Comparison of ENCODE assay signal across 32 mouse cellular contexts in genomic region chr4:133412096-133412495, GRCm38 (mm10). TPM values are rescaled to one million over a fixed set of nuclear protein-coding genes. Genes with fewer than 3 reads are reported as not detected.
A peak's percentile ranks its signal among the peaks of the same experiment; 100 is the strongest.
DNase-seq lines count a peak whose midpoint lies in the region; ATAC-seq and TF ChIP-seq lines count a peak whose summit lies in the region.
"Had no signal": no experiment of that assay in that cellular context is flagged by ENCODE, and none has a peak within 500 bp of the region (broad histone marks: within the 10 kb centered on the region; RNA-seq: fewer than 3 reads in every experiment).

No protein-coding gene starts in this region.

- H3K27me3 ChIP-seq in megakaryocyte, embryonic 14.5 days (replicated peaks): no peaks in the 10 kb centered on the region
- H3K27me3 ChIP-seq in CH12.LX (replicated peaks): no peaks in the 10 kb centered on the region
- H3K27me3 ChIP-seq in heart, embryonic 12.5 days (replicated peaks): no peaks in the 10 kb centered on the region
- H3K27me3 ChIP-seq: embryonic facial prominence, embryonic 13.5 days; forebrain, embryonic 15.5 days; heart, embryonic 13.5 days; limb, embryonic 12.5 days; stomach, embryonic 15.5 days had no signal

- no peak for TF ChIP-seq EP300 in CH12.LX (IDR thresholded peaks at IDR 0.05; ENCODE audit: low read length)

- WGBS in bone marrow, adult 2 months: 81% methylated on average over 14 of the region's 14 CpGs
- 86% methylated on average over 14 of the region's 14 CpGs for WGBS in heart, embryonic 12.5 days

- no peaks in the 10 kb centered on the region for H3K79me2 ChIP-seq in CH12.LX (replicated peaks; ENCODE audit: control insufficient read depth, extremely low read depth, insufficient read depth, poor library complexity, severe bottlenecking)

- no peak for TF ChIP-seq RAD21 in CH12.LX (IDR thresholded peaks at IDR 0.05; ENCODE audit: low read depth, low read length)

- H3K9me3 ChIP-seq in megakaryocyte, embryonic 14.5 days: no peaks in the 10 kb centered on the region
- no peaks in the 10 kb centered on the region for H3K9me3 ChIP-seq in CH12.LX (replicated peaks; ENCODE audit: low read length)
- no peaks in the 10 kb centered on the region for H3K9me3 ChIP-seq in heart, embryonic 12.5 days (replicated peaks)
- H3K9me3 ChIP-seq: embryonic facial prominence, embryonic 13.5 days; forebrain, embryonic 10.5 days; forebrain, embryonic 15.5 days; heart, embryonic 13.5 days; limb, embryonic 12.5 days; stomach, embryonic 15.5 days had no signal

- DNase-seq in CH12.LX (ENCODE audit: extremely low read depth): peak; percentile 41
- DNase-seq in adrenal gland, adult 2 months: no peak
- no peak for DNase-seq in left cerebral cortex, adult 18-20 months (ENCODE audit: low spot score in 2 of 2)
- DNase-seq: adrenal gland, adult 8-10 months; cerebellum, adult 11 months; cerebellum, adult 9-11 months; embryo, embryonic 11 days; gastrocnemius, postnatal 36 days; heart, adult 2 months; heart, postnatal 10 days; kidney, adult 9 months; kidney, postnatal 10 days; lung, adult 2 months; lung, postnatal 10 days; right cerebral cortex, adult 18-20 months; thymus, adult 18-20 months; thymus, postnatal 36 days had no signal

- peak overlapping the region; percentile 81 for H3K4me3 ChIP-seq in megakaryocyte, embryonic 14.5 days (replicated peaks)
- no peak overlapping the region for H3K4me3 ChIP-seq in CH12.LX (replicated peaks in 1 of 3; ENCODE audit: low read depth in 2 of 3, low read length in 2 of 3, poor library complexity in 1 of 3)
- H3K4me3 ChIP-seq in bone marrow, adult 2 months (replicated peaks; ENCODE audit: control insufficient read depth, low read depth, low read length): no peak overlapping the region
- H3K4me3 ChIP-seq in heart, embryonic 12.5 days: no peak overlapping the region
- H3K4me3 ChIP-seq: embryonic facial prominence, embryonic 13.5 days; forebrain, embryonic 10.5 days; forebrain, embryonic 15.5 days; heart, adult 2 months; heart, embryonic 13.5 days; limb, embryonic 12.5 days; stomach, embryonic 15.5 days had no signal

- H3K4me1 ChIP-seq in megakaryocyte, embryonic 14.5 days: peaks cover 90% of the 10 kb centered on the region
- peaks cover 15 to 34% of the 10 kb centered on the region in 2 experiments for H3K4me1 ChIP-seq in CH12.LX (ENCODE audit: control insufficient read depth in 1 of 2, insufficient read depth in 2 of 2)
- peaks cover 9% of the 10 kb centered on the region for H3K4me1 ChIP-seq in bone marrow, adult 2 months (ENCODE audit: control insufficient read depth, insufficient read depth, low read length)
- H3K4me1 ChIP-seq in heart, embryonic 12.5 days (replicated peaks): peaks cover 21% of the 10 kb centered on the region

- dilution Hi-C loops in CH12.LX (cut with MboI; ENCODE audit: extremely low pct_ligation_motif_present, extremely low pct_unique_long_range_greater_than_20kb, low sequenced_read_pairs): no loop called here

- H3K9ac ChIP-seq in CH12.LX (ENCODE audit: insufficient read depth, low read depth): no peak overlapping the region
- no peak overlapping the region for H3K9ac ChIP-seq in heart, embryonic 12.5 days
- H3K9ac ChIP-seq: embryonic facial prominence, embryonic 13.5 days; forebrain, embryonic 15.5 days; heart, embryonic 13.5 days; hindbrain, embryonic 14.5 days; limb, embryonic 12.5 days; stomach, embryonic 15.5 days had no signal

- no peak for ATAC-seq in megakaryocyte, adult 5-6 weeks (ENCODE audit: poor library complexity, severe bottlenecking)
- no peak for ATAC-seq in heart, embryonic 12.5 days (ENCODE audit: insufficient number of reproducible peaks, low FRiP score)
- ATAC-seq: activated CD4-positive, CD25-positive, alpha-beta regulatory T cell, adult 4 months; forebrain, embryonic 15.5 days; intestine, postnatal 0 days; midbrain, embryonic 16.5 days had no signal

- in situ Hi-C loops in CH12.LX (cut with MboI; ENCODE audit: low pct_ligation_motif_present, low pct_unique_long_range_greater_than_20kb, low sequenced_read_pairs): loop anchor here (5.0 kb wide), 1 partner anchor 40 kb away; no protein-coding TSS in a partner anchor

- TF ChIP-seq CTCF in CH12.LX (conservative IDR thresholded peaks at IDR 0.05 in 1 of 2, IDR thresholded peaks at IDR 0.05 in 1 of 2; ENCODE audit: low read depth in 2 of 2, low read length in 2 of 2): no peak
- 0 out of 2 replicates have a peak, but pooled peaks have one; percentile 7 for TF ChIP-seq CTCF in bone marrow, adult 2 months (IDR thresholded peaks at IDR 0.05; ENCODE audit: control insufficient read depth, insufficient read depth, low read length)

- peak overlapping the region; percentile 21 for H3K27ac ChIP-seq in CH12.LX (ENCODE audit: insufficient read depth, low read depth)
- H3K27ac ChIP-seq in bone marrow, adult 2 months (ENCODE audit: control insufficient read depth, insufficient read depth, low read depth, low read length, poor library complexity): 0 out of 2 replicates have a peak overlapping the region, but pooled peaks have one; percentile 8
- no peak overlapping the region for H3K27ac ChIP-seq in heart, embryonic 12.5 days (ENCODE audit: poor library complexity, severe bottlenecking)
- H3K27ac ChIP-seq: embryonic facial prominence, embryonic 13.5 days; forebrain, embryonic 10.5 days; forebrain, embryonic 15.5 days; heart, adult 2 months; heart, embryonic 13.5 days; hindbrain, embryonic 14.5 days; stomach, embryonic 15.5 days had no signal

- no peak for TF ChIP-seq POLR2A in CH12.LX (IDR thresholded peaks at IDR 0.05; ENCODE audit: low read depth, low read length)
- no peak for TF ChIP-seq POLR2A in bone marrow, adult 2 months (IDR thresholded peaks at IDR 0.05; ENCODE audit: borderline replicate concordance, control insufficient read depth, low read depth, low read length)

- H3K4me2 ChIP-seq in CH12.LX (ENCODE audit: insufficient read depth, low read depth, poor library complexity, severe bottlenecking): no peak overlapping the region
- no peak overlapping the region for H3K4me2 ChIP-seq in heart, embryonic 12.5 days
- H3K4me2 ChIP-seq: embryonic facial prominence, embryonic 13.5 days; forebrain, embryonic 15.5 days; heart, embryonic 13.5 days; hindbrain, embryonic 14.5 days; limb, embryonic 12.5 days; midbrain, embryonic 11.5 days; stomach, embryonic 15.5 days had no signal

- peaks cover 95% of the 10 kb centered on the region for H3K36me3 ChIP-seq in megakaryocyte, embryonic 14.5 days (replicated peaks; ENCODE audit: low read length)
- peaks cover 36 to 81% of the 10 kb centered on the region in 2 experiments for H3K36me3 ChIP-seq in CH12.LX (replicated peaks in 1 of 2; ENCODE audit: control insufficient read depth in 1 of 2, insufficient read depth in 1 of 2, low read length in 1 of 2)
- H3K36me3 ChIP-seq in heart, embryonic 12.5 days: peaks cover 36% of the 10 kb centered on the region
- H3K36me3 ChIP-seq: forebrain, embryonic 15.5 days; stomach, embryonic 15.5 days had no signal

TF ChIP-seq in CH12.LX, 34 proteins besides CTCF, POLR2A, EP300 and RAD21:
- TF ChIP-seq NRF1 (IDR thresholded peaks at IDR 0.05; ENCODE audit: low read depth, low read length): no peak
- no peak for TF ChIP-seq ZC3H11A (IDR thresholded peaks at IDR 0.05; ENCODE audit: low read depth, low read length)
- TF ChIP-seq ZKSCAN1 (IDR thresholded peaks at IDR 0.05; ENCODE audit: borderline replicate concordance, low read depth, low read length): no peak
- TF ChIP-seq E2F4 (IDR thresholded peaks at IDR 0.05; ENCODE audit: insufficient replicate concordance, low read depth, low read length): no peak
- TF ChIP-seq ETS1 (conservative IDR thresholded peaks at IDR 0.05; ENCODE audit: low read depth, low read length): no peak
- no peak for TF ChIP-seq CHD1 (IDR thresholded peaks at IDR 0.05; ENCODE audit: low read depth, low read length)
- no peak for TF ChIP-seq USF1 (IDR thresholded peaks at IDR 0.05; ENCODE audit: low read depth, low read length)
- no peak for TF ChIP-seq MEF2A (IDR thresholded peaks at IDR 0.05; ENCODE audit: borderline replicate concordance, low read depth, low read length)
- no peak for TF ChIP-seq SMC3 (IDR thresholded peaks at IDR 0.05; ENCODE audit: low read depth, low read length)
- no peak for TF ChIP-seq SIN3A (IDR thresholded peaks at IDR 0.05; ENCODE audit: low read length)
- TF ChIP-seq POLR2AphosphoS2 (IDR thresholded peaks at IDR 0.05; ENCODE audit: low read depth, low read length): no peak
- no peak for TF ChIP-seq ZNF384 (IDR thresholded peaks at IDR 0.05; ENCODE audit: low read depth, low read length)
- TF ChIP-seq KAT2A (IDR thresholded peaks at IDR 0.05; ENCODE audit: insufficient replicate concordance, low read length): no peak

RNA-seq across cellular contexts. Expression of gene Slc9a1, which starts 42.6 kb away (rescaled TPM):
- 50.9 and 56.9 TPM in 2 replicates for polyA plus RNA-seq in megakaryocyte, embryonic 14.5 days (2012; ENCODE audit: insufficient read depth, low replicate concordance)
- 20.3 and 23.1 TPM in 2 replicates for total RNA-seq in megakaryocyte, adult 5-6 weeks (2015)
- total RNA-seq in megakaryocyte, adult 5-6 weeks (2017): 11.0 and 11.6 TPM in 2 replicates
- 4.2 and 4.7 TPM in 2 replicates for total RNA-seq in CH12.LX (2012; rRNA removed)
- total RNA-seq in CH12.LX (2014; rRNA removed): 0.66 and 1.4 TPM in 2 replicates
- polyA plus RNA-seq in CH12.LX (2012; ENCODE audit: insufficient read length, low read depth): 12.0 and 16.7 TPM in 2 replicates
- 16.6 and 31.3 TPM in 2 replicates for polyA plus RNA-seq in bone marrow, adult 2 months (2011; ENCODE audit: insufficient read depth, insufficient read length, low replicate concordance, missing spikeins)
- polyA plus RNA-seq in heart, embryonic 12.5 days (2016; fragmentation: Nextera tagmentation; extraction: Ambion mirVana): 7.3 and 8.8 TPM in 2 replicates
- total RNA-seq in adrenal gland, adult 2 months (2021): 10 to 100 TPM; 57.8 to 69.0 TPM
- 104 and 127 TPM in 2 replicates for polyA plus RNA-seq in adrenal gland, adult 2 months (2012; rRNA removed)
- 10 to 100 TPM; 46.3 to 47.9 TPM for total RNA-seq in left cerebral cortex, adult 18-20 months (2021)

RNA-seq across cellular contexts. Expression of gene Wdtc1, which starts 58.8 kb away (rescaled TPM):
- polyA plus RNA-seq in megakaryocyte, embryonic 14.5 days (2012; ENCODE audit: insufficient read depth, low replicate concordance): 85.7 and 118 TPM in 2 replicates
- 16.5 and 18.5 TPM in 2 replicates for total RNA-seq in megakaryocyte, adult 5-6 weeks (2015)
- 11.6 and 14.1 TPM in 2 replicates for total RNA-seq in megakaryocyte, adult 5-6 weeks (2017)
- total RNA-seq in CH12.LX (2012; rRNA removed) (6.8 and 10.8 TPM in 2 replicates), CH12.LX (2014; rRNA removed) (2.8 and 3.0 TPM in 2 replicates)
- 9.1 and 9.6 TPM in 2 replicates for polyA plus RNA-seq in CH12.LX (2012; ENCODE audit: insufficient read length, low read depth)
- polyA plus RNA-seq in bone marrow, adult 2 months (2011; ENCODE audit: insufficient read depth, insufficient read length, low replicate concordance, missing spikeins): 9.5 and 14.6 TPM in 2 replicates
- polyA plus RNA-seq in heart, embryonic 12.5 days (2016; fragmentation: Nextera tagmentation; extraction: Ambion mirVana): 16.1 and 17.9 TPM in 2 replicates
- 10 to 100 TPM; 56.3 to 56.9 TPM for total RNA-seq in adrenal gland, adult 2 months (2021)
- 75.2 and 83.0 TPM in 2 replicates for polyA plus RNA-seq in adrenal gland, adult 2 months (2012; rRNA removed)
- total RNA-seq in left cerebral cortex, adult 18-20 months (2021): 10 to 100 TPM; 61.2 to 68.1 TPM
